Mouse (Mus musculus): ENCODE measurements at regions not wholly inside any gene's neighbourhood (a gene's known extent, or its start where the extent isn't known, plus 50 kb on each side); places are given as distances from the start of the nearest gene placed in this dataset.

- TF ChIP-seq CTCF (IDR thresholded peaks at IDR 0.05; ENCODE audit: control insufficient read depth, insufficient read depth, insufficient replicate concordance, low read depth, low read length) (no peak), POLR2A (IDR thresholded peaks at IDR 0.05; ENCODE audit: control insufficient read depth, low read depth, low read length) (no peak)
Observed at GRCm38 (mm10) chr15:50345536-50345935, 3539.2 kb upstream of the Gm7489 start.
